ENCODE assay signal across 8 mouse cellular contexts in the genomic region with DNA sequence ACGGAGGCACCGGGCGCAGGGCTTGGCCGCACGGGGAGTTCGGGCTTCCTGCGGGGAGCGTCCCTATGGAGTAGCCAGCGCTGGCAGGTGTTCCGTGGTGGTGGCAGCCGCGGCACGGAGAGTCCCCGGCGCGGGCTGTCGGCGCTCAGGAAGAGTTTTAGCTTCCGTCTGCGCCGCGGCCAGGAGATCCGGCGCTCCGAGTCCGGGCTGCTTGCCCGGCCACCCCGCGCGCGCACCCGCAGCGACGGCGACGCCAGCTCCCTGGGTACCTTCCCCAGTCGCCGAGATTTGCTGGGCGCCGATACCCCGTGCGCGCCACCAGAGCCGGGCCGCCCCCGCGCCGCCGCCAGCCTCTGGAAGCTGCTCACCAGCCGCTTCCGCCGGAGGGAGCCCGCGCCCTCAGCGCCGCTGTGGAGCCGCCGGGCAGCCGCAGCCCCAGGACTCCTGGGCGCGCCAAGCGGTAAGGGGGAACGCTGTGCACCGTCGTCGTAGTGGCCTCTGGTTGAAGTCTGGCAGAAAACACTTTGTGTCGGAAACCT. TPM values are rescaled to one million over a fixed set of nuclear protein-coding genes. Genes with fewer than 3 reads are reported as not detected.
DNase-seq lines count a peak whose midpoint lies in the region; ATAC-seq and TF ChIP-seq lines count a peak whose summit lies in the region.

No protein-coding gene starts in this region.

- peak overlapping the region; percentile 24 for H3K4me3 ChIP-seq in thymus, adult 2 months (ENCODE audit: control insufficient read depth, insufficient read depth, low read length)
- peak overlapping the region; percentile 55 for H3K4me3 ChIP-seq in forebrain, embryonic 10.5 days

- H3K27ac ChIP-seq in thymus, adult 2 months (ENCODE audit: control insufficient read depth, insufficient read depth, low read length) = no peak overlapping the region
- H3K27ac ChIP-seq in forebrain, embryonic 10.5 days = peak overlapping the region; percentile 41

- WGBS in thymus, adult 2 months = 2% methylated on average over 67 of the region's 67 CpGs
- WGBS in forebrain, embryonic 10.5 days = under 1% methylated on average over 67 of the region's 67 CpGs

- no peaks in the 10 kb centered on the region for H3K9me3 ChIP-seq in forebrain, embryonic 10.5 days

- H3K27me3 ChIP-seq in thymus, adult 2 months (ENCODE audit: control insufficient read depth, insufficient read depth, low read length) = peaks cover 3% of the 10 kb centered on the region; the same call in 1 of the 2 replicates
- peaks cover 48% of the 10 kb centered on the region for H3K27me3 ChIP-seq in forebrain, embryonic 10.5 days (ENCODE audit: poor library complexity, severe bottlenecking)

- no peak for TF ChIP-seq POLR2A in thymus, adult 2 months (IDR thresholded peaks at IDR 0.05; ENCODE audit: control insufficient read depth, extremely low read depth, insufficient read depth, low read length, poor library complexity)

- ATAC-seq in megakaryocyte progenitor cell, adult 5-6 weeks (replicated peaks; ENCODE audit: poor library complexity) = 0 out of 2 replicates have a peak, but pooled peaks have one; percentile 35

- H3K36me3 ChIP-seq in thymus, adult 2 months (ENCODE audit: control insufficient read depth, insufficient read depth, low read length) = peaks cover 15% of the 10 kb centered on the region
- H3K36me3 ChIP-seq in forebrain, embryonic 10.5 days (replicated peaks) = peaks cover 45% of the 10 kb centered on the region

- peaks cover 9% of the 10 kb centered on the region for H3K4me1 ChIP-seq in thymus, adult 2 months (replicated peaks; ENCODE audit: control insufficient read depth, insufficient read depth, low read length)
- H3K4me1 ChIP-seq in forebrain, embryonic 10.5 days = peaks cover 49% of the 10 kb centered on the region

- no peak for TF ChIP-seq CTCF in thymus, adult 2 months (IDR thresholded peaks at IDR 0.05; ENCODE audit: borderline replicate concordance, control insufficient read depth, extremely low read depth, insufficient read depth, low read length, poor library complexity)

- peak; percentile 56 for DNase-seq in thymus, adult 2 months
- no peak for DNase-seq in thymus, adult 18-20 months
- peak; percentile 33 for DNase-seq in forebrain, embryonic 10.5 days (ENCODE audit: extremely low spot score, low spot score)
- DNase-seq in heart, postnatal 4 days = peak; percentile 72
- peak; percentile 58 to 72 for DNase-seq in left cerebral cortex, adult 8-10 months (ENCODE audit: low spot score in 2 of 2)
- DNase-seq in right cerebral cortex, postnatal 36 days (ENCODE audit: low spot score in 2 of 2) = peak; percentile 65 to 68
- DNase-seq in c-Kit-positive CD71-positive TER-119-positive erythroid progenitor cells, embryonic 14.5 days (ENCODE audit: low spot score) = no peak

RNA-seq across cellular contexts. Expression of a gene that starts 22.8 kb away (rescaled TPM):
- polyA plus RNA-seq in thymus, adult 2 months (2012; rRNA removed) = 111 and 117 TPM in 2 replicates
- 24.1 and 29.0 TPM in 2 replicates for polyA plus RNA-seq in forebrain, embryonic 10.5 days (2016; fragmentation: Nextera tagmentation; extraction: Ambion mirVana)
- 10 to 100 TPM; 83.4 to 97.4 TPM for total RNA-seq in heart, postnatal 4 days (2021)
- total RNA-seq in left cerebral cortex, adult 8-10 months (2022) = 100 to 1,000 TPM; 521 to 543 (median 525) TPM
- 11.4 and 14.1 TPM in 2 replicates for total RNA-seq in megakaryocyte progenitor cell, adult 5-6 weeks (2015)
- total RNA-seq in megakaryocyte progenitor cell, adult 5-6 weeks (2017) = 19.8 and 25.0 TPM in 2 replicates

RNA-seq across cellular contexts. Expression of a gene that starts 27.1 kb away (rescaled TPM):
- polyA plus RNA-seq in thymus, adult 2 months (2012; rRNA removed) = 122 and 136 TPM in 2 replicates
- polyA plus RNA-seq in forebrain, embryonic 10.5 days (2016; fragmentation: Nextera tagmentation; extraction: Ambion mirVana) = 28.4 and 31.8 TPM in 2 replicates
- total RNA-seq in heart, postnatal 4 days (2021) = 1 to 10 TPM; 8.5 to 8.7 TPM
- 10 to 100 TPM; 24.2 to 30.3 (median 27.3) TPM for total RNA-seq in left cerebral cortex, adult 8-10 months (2022)
- 7.3 and 7.7 TPM in 2 replicates for total RNA-seq in megakaryocyte progenitor cell, adult 5-6 weeks (2015)
- total RNA-seq in megakaryocyte progenitor cell, adult 5-6 weeks (2017) = 13.7 and 14.9 TPM in 2 replicates

RNA-seq across cellular contexts. Expression of a gene that starts 29.7 kb away (rescaled TPM):
- polyA plus RNA-seq in thymus, adult 2 months (2012; rRNA removed) = 424 and 481 TPM in 2 replicates
- 106 and 108 TPM in 2 replicates for polyA plus RNA-seq in forebrain, embryonic 10.5 days (2016; fragmentation: Nextera tagmentation; extraction: Ambion mirVana)
- 100 to 1,000 TPM; 194 to 206 TPM for total RNA-seq in heart, postnatal 4 days (2021)
- 100 to 1,000 TPM; 128 to 142 (median 135) TPM for total RNA-seq in left cerebral cortex, adult 8-10 months (2022)
- 35.7 and 44.6 TPM in 2 replicates for total RNA-seq in megakaryocyte progenitor cell, adult 5-6 weeks (2015)
- 17.4 and 25.7 TPM in 2 replicates for total RNA-seq in megakaryocyte progenitor cell, adult 5-6 weeks (2017)

RNA-seq across cellular contexts. Expression of a gene that starts 51.2 kb away (rescaled TPM):
- polyA plus RNA-seq in thymus, adult 2 months (2012; rRNA removed) = 116 and 118 TPM in 2 replicates
- polyA plus RNA-seq in forebrain, embryonic 10.5 days (2016; fragmentation: Nextera tagmentation; extraction: Ambion mirVana) = 32.8 and 33.6 TPM in 2 replicates
- 10 to 100 TPM; 63.2 to 65.7 TPM for total RNA-seq in heart, postnatal 4 days (2021)
- 10 to 100 TPM; 31.0 to 52.6 (median 39.2) TPM for total RNA-seq in left cerebral cortex, adult 8-10 months (2022)
- total RNA-seq in megakaryocyte progenitor cell, adult 5-6 weeks (2015) = 11.4 and 13.1 TPM in 2 replicates
- total RNA-seq in megakaryocyte progenitor cell, adult 5-6 weeks (2017) = 19.0 and 24.1 TPM in 2 replicates

RNA-seq across cellular contexts. Expression of a gene that starts 51.5 kb away (rescaled TPM):
- 62.3 and 87.0 TPM in 2 replicates for polyA plus RNA-seq in thymus, adult 2 months (2012; rRNA removed)
- 42.7 and 48.9 TPM in 2 replicates for polyA plus RNA-seq in forebrain, embryonic 10.5 days (2016; fragmentation: Nextera tagmentation; extraction: Ambion mirVana)
- total RNA-seq in heart, postnatal 4 days (2021) = 10 to 100 TPM; 22.4 to 26.1 TPM
- total RNA-seq in left cerebral cortex, adult 8-10 months (2022) = 100 to 1,000 TPM; 121 to 136 (median 129) TPM
- 20.0 TPM in 2 replicates for total RNA-seq in megakaryocyte progenitor cell, adult 5-6 weeks (2015)
- 16.2 and 30.1 TPM in 2 replicates for total RNA-seq in megakaryocyte progenitor cell, adult 5-6 weeks (2017)

Comparison
In these comparisons a context has a peak if more than half of its experiments do, and no peak if none do; other contexts are left out.
1. DNase-seq: peak in thymus, adult 2 months (single experiment), forebrain, embryonic 10.5 days (single experiment), heart, postnatal 4 days (single experiment), left cerebral cortex, adult 8-10 months (2 of 2) and right cerebral cortex, postnatal 36 days (2 of 2); none in thymus, adult 18-20 months (0 of 2) and c-Kit-positive CD71-positive TER-119-positive erythroid progenitor cells, embryonic 14.5 days (single experiment).
2. RNA of a gene that starts 22.8 kb away (total RNA-seq): 521 to 543 TPM in left cerebral cortex, adult 8-10 months; 83.4 to 97.4 TPM in heart, postnatal 4 days and 11.4 to 25.0 TPM in megakaryocyte progenitor cell, adult 5-6 weeks; every median in the first group is over 4 times any median in the second.